Mouse (Mus musculus) cerebellum, postnatal 36 days (tissue): ENCODE results near the gene Mgp.
"Not testable (repeated sequence)": the region's sequence is repeated elsewhere in the genome, so short reads cannot be mapped to it uniquely, and the experiment has no call there.

Experiments used
- DNase-seq, 2 experiments: peaks; one replicate each; pipeline ENCODE4 v3.0.0; 2021 to 2022; ENCODE audit warnings: mixed read lengths in 2 of 2

Gene Mgp

GRCm38 (mm10) chr6:136897789-136898188, 22.2 kb upstream of the Mgp start:
- DNase-seq = no peak

- DNase-seq = no peak
Observed at GRCm38 (mm10) chr6:136894532-136895339, 19.1 kb upstream of the Mgp start.

GRCm38 (mm10) chr6:136892002-136892401, 16.4 kb upstream of the Mgp start:
- no peak for DNase-seq

- no peak for DNase-seq
Observed at GRCm38 (mm10) chr6:136889554-136889953, 13.9 kb upstream of the Mgp start.

GRCm38 (mm10) chr6:136889067-136889466, 13.4 kb upstream of the Mgp start:
- DNase-seq = no peak

- no peak for DNase-seq
Observed at GRCm38 (mm10) chr6:136887854-136888253, 12.2 kb upstream of the Mgp start.

- not testable (repeated sequence) for DNase-seq
Observed at GRCm38 (mm10) chr6:136884766-136885165, 9.1 kb upstream of the Mgp start.

- DNase-seq = no peak
Observed at GRCm38 (mm10) chr6:136883961-136884360, 8.3 kb upstream of the Mgp start.

- no peak for DNase-seq
Observed at GRCm38 (mm10) chr6:136883431-136883915, 7.8 kb upstream of the Mgp start.

- DNase-seq = no peak
Observed at GRCm38 (mm10) chr6:136881678-136882077, 6.1 kb upstream of the Mgp start.

GRCm38 (mm10) chr6:136874599-136874998, 1.0 kb downstream of the Mgp start:
- DNase-seq = no peak

- DNase-seq = no peak
Observed at GRCm38 (mm10) chr6:136868921-136869320, 6.7 kb downstream of the Mgp start.

- DNase-seq = no peak
Observed at GRCm38 (mm10) chr6:136866150-136866549, 9.5 kb downstream of the Mgp start.

GRCm38 (mm10) chr6:136865360-136865759, 10.3 kb downstream of the Mgp start:
- no peak for DNase-seq

- DNase-seq = peak in 1 of 2 experiments; percentile 21
Observed at GRCm38 (mm10) chr6:136861020-136861419, 14.6 kb downstream of the Mgp start.

- no peak for DNase-seq
Observed at GRCm38 (mm10) chr6:136858420-136858819, 17.2 kb downstream of the Mgp start.

GRCm38 (mm10) chr6:136857873-136858260, 17.8 kb downstream of the Mgp start:
- DNase-seq = no peak

GRCm38 (mm10) chr6:136857186-136857872, 18.3 kb downstream of the Mgp start, which contains the start of gene Art4:
Art4 (minus strand) TSS chr6:136857733.
- no peak for DNase-seq

- no peak for DNase-seq
Observed at GRCm38 (mm10) chr6:136856071-136856636, 19.5 kb downstream of the Mgp start.

GRCm38 (mm10) chr6:136855183-136855582, 20.4 kb downstream of the Mgp start:
- no peak for DNase-seq

- no peak for DNase-seq
Observed at GRCm38 (mm10) chr6:136854361-136854781, 21.3 kb downstream of the Mgp start.

GRCm38 (mm10) chr6:136852762-136853161, 22.9 kb downstream of the Mgp start:
- no peak for DNase-seq

GRCm38 (mm10) chr6:136852348-136852747, 23.3 kb downstream of the Mgp start:
- no peak for DNase-seq

GRCm38 (mm10) chr6:136850267-136850666, 25.4 kb downstream of the Mgp start:
- DNase-seq = no peak
